Mouse (Mus musculus) heart, embryonic 16.5 days (tissue): ENCODE data around the gene 4930519G04Rik. TPM values are rescaled to one million over a fixed set of nuclear protein-coding genes. Genes with fewer than 3 reads are reported as not detected.

Experiments
- ATAC-seq: fragments of 200-750 bp; cut with Nextera tagmentation; replicated peaks from 2 replicates; pipeline ENCODE4 v1.8.0; 2017; ENCODE audit warnings: moderate number of reproducible peaks; ENCODE audit not compliant: insufficient read depth, low FRiP score; ENCODE audit errors: extremely low read depth
- H3K27ac ChIP-seq: fragments of 300-500 bp; sonication (generic); 2 replicates; pipeline ENCODE4 v1.5.1; 2014; ENCODE audit warnings: mild to moderate bottlenecking, low read length, control low read depth, moderate library complexity
- H3K27me3 ChIP-seq: fragments of 300-500 bp; sonication (generic); 2 replicates; pipeline ENCODE4 v1.6.1; 2014; ENCODE audit warnings: low read length, mixed read lengths; ENCODE audit not compliant: control insufficient read depth, insufficient read depth
- H3K36me3 ChIP-seq: fragments of 300-500 bp; sonication (generic); 2 replicates; pipeline ENCODE4 v1.6.1; 2014; ENCODE audit not compliant: control insufficient read depth, insufficient read depth
- H3K4me1 ChIP-seq: fragments of 300-500 bp; sonication (generic); 2 replicates; pipeline ENCODE4 v1.6.1; 2014; ENCODE audit warnings: low read length, mixed read lengths; ENCODE audit not compliant: control insufficient read depth, insufficient read depth
- H3K4me2 ChIP-seq: fragments of 300-500 bp; sonication (generic); 2 replicates; pipeline ENCODE4 v1.6.1; 2014; ENCODE audit warnings: low read depth, mild to moderate bottlenecking, control low read depth, low read length
- H3K4me3 ChIP-seq: fragments of 300-500 bp; sonication (generic); 2 replicates; pipeline ENCODE4 v1.5.1; 2014; ENCODE audit warnings: mild to moderate bottlenecking, control low read depth, low read length
- H3K9ac ChIP-seq: fragments of 300-500 bp; sonication (generic); 2 replicates; pipeline ENCODE4 v1.6.1; 2014; ENCODE audit warnings: low read length, control low read depth
- H3K9me3 ChIP-seq: fragments of 300-500 bp; sonication (generic); replicated peaks from 2 replicates; pipeline ENCODE4 v1.6.1; 2016; ENCODE audit warnings: low read length; ENCODE audit not compliant: control insufficient read depth
- WGBS: fragments of 180-500 bp; shearing (Covaris S2); extraction: QIAGEN DNeasy Blood & Tissue Kit; methylation state at CpG from one replicate; pipeline ENCODE4 v1.1.7; 2014; 5-methylcytosine and 5-hydroxymethylcytosine counted together
- polyA plus RNA-seq: library from polyadenylated mRNA; unstranded; fragments of >200 nt; fragmentation: Nextera tagmentation; extraction: Ambion mirVana; gene quantifications from 2 replicates; pipeline ENCODE4 v1.2.1, GENCODE M21; 2015

4930519G04Rik gene
- polyA plus RNA-seq, 1 experiment from 2014 or later, result not detected

DNA sequence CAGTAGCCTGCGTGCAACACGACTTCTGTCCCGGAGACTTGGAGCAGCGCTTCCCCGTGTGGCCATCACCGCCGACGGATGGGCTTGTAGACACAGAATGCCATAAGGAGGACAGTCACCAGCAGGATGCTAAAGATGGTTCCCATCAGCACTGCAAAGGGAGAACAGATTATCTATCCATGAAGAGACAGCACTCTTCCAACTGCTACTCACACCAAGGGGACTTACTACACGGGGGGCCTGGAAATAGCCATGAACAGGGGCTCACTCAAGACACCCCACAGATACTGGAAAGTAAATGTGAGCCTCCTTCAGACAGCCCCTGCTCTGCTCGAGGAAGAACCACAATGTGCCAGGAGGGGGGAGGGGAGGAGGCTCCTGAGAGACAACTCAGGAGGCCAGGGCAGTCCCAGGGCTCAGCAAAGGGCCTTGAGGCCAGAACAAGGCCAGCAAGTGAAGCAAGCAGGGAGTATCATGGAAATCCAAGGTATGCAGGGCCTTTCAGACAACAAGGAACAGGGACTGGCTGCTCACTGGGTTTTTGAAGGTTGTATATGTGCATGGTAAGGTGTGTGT is 44.2 kb upstream of the 4930519G04Rik start:
- Histone ChIP-seq H3K9me3 (no peaks in the 10 kb centered on the region), H3K4me3 (no peak overlapping the region), H3K4me1 (peaks cover 29% of the 10 kb centered on the region), H3K27me3 (no peaks in the 10 kb centered on the region), H3K27ac (no peak overlapping the region), H3K9ac (no peak overlapping the region), H3K36me3 (peaks cover 4% of the 10 kb centered on the region), H3K4me2 (no peak overlapping the region)
- WGBS, result 78% methylated on average over 10 of the region's 10 CpGs
- ATAC-seq, result no peak

DNA sequence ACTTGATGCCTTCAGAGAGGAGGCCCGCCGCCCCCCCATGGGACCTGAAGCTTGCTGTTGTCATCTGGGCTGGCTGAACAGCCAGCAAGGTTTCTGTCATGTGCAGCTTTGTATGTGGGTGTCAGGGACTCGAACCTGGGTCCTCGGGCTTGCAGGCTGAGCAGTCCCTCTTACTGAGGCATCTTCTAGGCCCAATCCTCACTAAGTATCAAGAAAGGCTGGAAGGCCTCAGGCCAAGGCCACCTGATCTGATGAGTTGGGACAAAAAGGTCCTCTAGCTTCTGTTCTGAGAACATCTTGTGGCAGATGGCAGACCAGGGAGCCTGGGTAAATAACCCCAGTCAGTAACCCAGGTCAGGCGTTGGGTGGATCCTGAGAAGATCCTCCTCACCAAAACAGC is 43.6 kb upstream of the 4930519G04Rik start:
- H3K27ac ChIP-seq, result no peak overlapping the region
- no peak overlapping the region for H3K4me3 ChIP-seq
- 83% methylated on average over 5 of the region's 5 CpGs for WGBS
- H3K4me1 ChIP-seq, result peaks cover 29% of the 10 kb centered on the region
- no peak overlapping the region for H3K4me2 ChIP-seq
- no peak for ATAC-seq
- no peak overlapping the region for H3K9ac ChIP-seq
- no peaks in the 10 kb centered on the region for H3K36me3 ChIP-seq
- H3K9me3 ChIP-seq, result no peaks in the 10 kb centered on the region
- H3K27me3 ChIP-seq, result no peaks in the 10 kb centered on the region

DNA sequence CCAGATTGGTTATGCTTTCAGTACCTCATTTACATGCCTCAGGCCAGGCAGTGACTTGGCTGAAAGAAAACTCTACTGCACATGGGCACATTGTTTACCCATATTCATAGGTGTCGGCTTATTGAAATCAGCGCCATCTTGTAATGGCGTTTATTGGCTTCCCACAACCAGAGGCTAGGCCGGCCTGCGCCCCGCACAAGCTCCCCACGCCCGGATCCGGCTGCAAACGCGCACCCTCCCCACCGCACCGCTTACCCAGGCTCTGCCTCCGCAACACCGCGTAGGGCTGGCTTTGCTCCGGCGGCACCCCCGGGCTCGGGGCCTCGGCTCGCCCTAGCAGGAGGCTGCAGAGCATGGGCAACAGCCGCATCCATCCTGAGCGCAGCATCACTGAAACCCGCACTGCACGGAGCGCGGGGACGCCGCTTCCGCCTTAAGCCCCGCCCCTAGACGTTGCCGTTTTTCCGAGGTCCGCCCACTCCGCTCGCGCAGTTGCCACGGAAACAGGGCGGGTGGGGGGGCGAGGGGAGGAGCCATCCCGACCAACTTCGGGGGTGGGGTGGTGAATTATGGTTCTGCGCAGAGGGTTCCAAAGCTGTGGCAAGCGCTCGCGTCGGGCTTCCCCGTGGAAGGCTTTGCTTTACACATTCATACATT is 39.8 kb upstream of the 4930519G04Rik start:
- H3K9ac ChIP-seq, result peak overlapping the region; percentile 90

DNA sequence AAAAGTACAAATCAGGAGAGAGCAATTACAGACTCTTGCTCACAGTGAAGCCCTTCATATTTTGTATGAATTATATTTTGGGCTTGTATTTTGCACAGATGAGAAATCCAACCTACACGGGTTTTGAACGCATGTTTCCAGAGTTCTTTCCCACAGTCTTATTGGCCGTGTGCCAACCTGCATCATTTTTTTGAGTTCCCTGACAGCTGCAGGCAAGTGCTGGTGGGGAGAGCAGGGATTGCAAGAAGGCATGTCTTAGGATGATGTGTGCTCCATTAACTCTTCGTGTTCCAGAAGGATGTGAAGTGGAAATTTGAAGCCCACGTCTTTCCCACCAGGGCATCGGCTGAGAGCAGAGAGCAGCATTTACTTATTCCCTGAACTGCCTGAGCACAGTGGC is 36.9 kb upstream of the 4930519G04Rik start:
- peaks cover 2% of the 10 kb centered on the region; the same call in 1 of the 2 replicates for H3K9me3 ChIP-seq
- no peak overlapping the region for H3K27ac ChIP-seq
- H3K4me1 ChIP-seq, result peaks cover 3% of the 10 kb centered on the region; the same call in 1 of the 2 replicates
- no peaks in the 10 kb centered on the region for H3K27me3 ChIP-seq
- H3K4me2 ChIP-seq, result no peak overlapping the region
- H3K4me3 ChIP-seq, result no peak overlapping the region
- no peak overlapping the region for H3K9ac ChIP-seq
- ATAC-seq, result no peak
- H3K36me3 ChIP-seq, result 0 out of 2 replicates have a peak, but pooled peaks cover 3% of the 10 kb centered on the region
- WGBS, result 74% methylated on average over 6 of the region's 6 CpGs

More for the DNA sequence above, 39.8 kb upstream of the 4930519G04Rik start:
- Histone ChIP-seq H3K9me3 (no peaks in the 10 kb centered on the region), H3K36me3 (no peaks in the 10 kb centered on the region), H3K27me3 (no peaks in the 10 kb centered on the region), H3K27ac (peak overlapping the region; percentile 79), H3K4me2 (peak overlapping the region; percentile 76), H3K4me3 (peak overlapping the region; percentile 99), H3K4me1 (peaks cover 3% of the 10 kb centered on the region)
- under 1% methylated on average over 50 of the region's 50 CpGs for WGBS
- ATAC-seq, result peak; percentile 90

DNA sequence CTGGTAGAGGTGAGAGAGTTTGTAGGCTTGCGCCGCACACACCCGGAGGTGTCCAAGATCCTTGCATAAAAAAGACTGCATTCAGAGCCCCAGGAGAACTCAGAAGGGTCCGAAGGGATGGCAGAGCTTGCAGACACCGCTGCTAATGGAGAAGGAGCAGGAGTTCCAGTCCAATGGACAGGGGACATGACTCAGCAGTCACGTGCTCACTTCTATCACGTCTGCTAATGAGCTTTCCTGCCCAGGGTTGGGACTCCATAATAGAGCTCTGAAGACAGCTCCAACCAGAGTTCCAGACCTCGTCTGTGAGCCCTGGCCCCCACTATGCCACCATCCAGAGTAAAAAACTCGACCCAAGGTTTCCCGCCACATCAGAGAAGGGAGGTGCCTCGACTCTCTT is 35.3 kb upstream of the 4930519G04Rik start:
- H3K4me2 ChIP-seq, result no peak overlapping the region
- no peak overlapping the region for H3K27ac ChIP-seq
- no peak for ATAC-seq
- H3K27me3 ChIP-seq, result no peaks in the 10 kb centered on the region
- peaks cover 4% of the 10 kb centered on the region; the same call in 1 of the 2 replicates for H3K9me3 ChIP-seq
- WGBS, result 74% methylated on average over 11 of the region's 11 CpGs
- H3K4me1 ChIP-seq, result no peaks in the 10 kb centered on the region; the same call in 1 of the 2 replicates
- H3K4me3 ChIP-seq, result no peak overlapping the region
- H3K36me3 ChIP-seq, result 0 out of 2 replicates have a peak, but pooled peaks cover 3% of the 10 kb centered on the region
- no peak overlapping the region for H3K9ac ChIP-seq

DNA sequence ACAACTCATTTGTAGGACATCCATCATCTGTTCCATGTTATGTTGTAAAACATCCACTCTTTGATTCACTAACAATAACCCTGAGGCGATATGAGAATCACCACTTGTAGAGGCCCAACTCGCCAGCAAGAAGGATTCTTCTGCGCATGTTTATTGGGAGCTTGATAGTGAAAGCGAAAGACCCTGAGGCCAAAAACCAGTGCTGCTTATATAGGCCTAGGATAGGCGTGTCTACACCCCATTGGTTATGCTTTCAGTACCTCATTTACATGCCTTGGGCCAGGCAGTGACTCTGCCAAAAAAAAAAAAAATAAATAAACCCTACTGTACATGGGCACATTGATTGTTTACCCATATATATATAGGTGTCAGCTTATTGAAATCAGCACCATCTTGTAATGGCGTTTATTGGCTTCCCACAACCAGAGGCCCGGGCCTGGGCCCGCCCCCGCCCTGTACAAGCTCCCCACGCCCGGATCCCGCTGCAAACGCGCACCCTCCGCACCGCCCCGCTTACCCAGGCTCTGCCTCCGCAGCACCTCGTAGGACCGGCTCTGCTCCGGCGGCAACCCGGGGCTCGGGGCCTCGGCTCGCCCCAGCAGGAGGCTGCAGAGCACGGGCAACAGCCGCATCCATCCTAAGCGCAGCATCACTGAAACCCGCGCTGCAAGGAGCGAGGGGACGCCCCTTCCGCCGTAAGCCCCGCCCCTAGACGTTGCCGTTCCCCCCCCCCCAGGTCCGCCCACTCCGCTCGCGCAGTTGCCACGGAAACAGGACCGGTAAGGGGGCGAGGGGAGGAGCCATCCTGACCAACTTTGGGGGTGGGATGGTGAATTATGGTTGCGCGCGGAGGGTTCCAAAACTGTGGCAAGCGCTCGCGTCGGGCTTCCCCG is 30.4 kb upstream of the 4930519G04Rik start, which contains the start of gene 1500011B03Rik:
1500011B03Rik (minus strand) TSS at position 673 of the 893 bp plus-strand sequence.
- H3K9me3 ChIP-seq, result peaks cover 4% of the 10 kb centered on the region; the same call in 1 of the 2 replicates
- H3K27ac ChIP-seq, result peak within 1 kb of the TSS; percentile 58
- ATAC-seq, result peak; percentile 81
- H3K4me2 ChIP-seq, result peak within 1 kb of the TSS; percentile 70
- 9% methylated on average over 53 of the region's 53 CpGs for WGBS
- peaks cover 3% of the 10 kb centered on the region; the same call in 1 of the 2 replicates for H3K4me1 ChIP-seq
- peak within 1 kb of the TSS; percentile 68 for H3K4me3 ChIP-seq
- peak within 1 kb of the TSS; percentile 64 for H3K9ac ChIP-seq
- H3K36me3 ChIP-seq, result 0 out of 2 replicates have a peak, but pooled peaks cover 3% of the 10 kb centered on the region
- H3K27me3 ChIP-seq, result no peaks in the 10 kb centered on the region

DNA sequence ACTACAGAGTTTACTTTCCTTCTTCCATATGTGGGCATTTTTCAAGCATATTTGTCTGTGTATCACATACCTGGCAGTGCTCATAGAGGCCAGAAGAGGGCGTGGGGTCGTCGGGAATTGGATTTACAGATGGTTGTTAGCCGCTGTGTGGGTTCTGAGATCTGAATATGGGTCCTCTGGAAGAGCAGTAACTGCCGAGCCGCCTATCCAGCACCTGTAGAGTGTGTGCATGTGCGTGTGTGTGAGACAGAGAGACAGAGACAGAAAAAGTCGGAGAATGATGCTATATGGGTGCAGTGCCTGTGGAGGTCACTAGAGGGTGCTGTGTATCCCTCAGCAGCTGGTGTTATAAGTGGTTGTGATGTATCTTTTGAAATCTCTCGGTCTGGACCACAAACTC is 29.3 kb upstream of the 4930519G04Rik start:
- H3K4me3 ChIP-seq, result no peak overlapping the region
- no peak for ATAC-seq

DNA sequence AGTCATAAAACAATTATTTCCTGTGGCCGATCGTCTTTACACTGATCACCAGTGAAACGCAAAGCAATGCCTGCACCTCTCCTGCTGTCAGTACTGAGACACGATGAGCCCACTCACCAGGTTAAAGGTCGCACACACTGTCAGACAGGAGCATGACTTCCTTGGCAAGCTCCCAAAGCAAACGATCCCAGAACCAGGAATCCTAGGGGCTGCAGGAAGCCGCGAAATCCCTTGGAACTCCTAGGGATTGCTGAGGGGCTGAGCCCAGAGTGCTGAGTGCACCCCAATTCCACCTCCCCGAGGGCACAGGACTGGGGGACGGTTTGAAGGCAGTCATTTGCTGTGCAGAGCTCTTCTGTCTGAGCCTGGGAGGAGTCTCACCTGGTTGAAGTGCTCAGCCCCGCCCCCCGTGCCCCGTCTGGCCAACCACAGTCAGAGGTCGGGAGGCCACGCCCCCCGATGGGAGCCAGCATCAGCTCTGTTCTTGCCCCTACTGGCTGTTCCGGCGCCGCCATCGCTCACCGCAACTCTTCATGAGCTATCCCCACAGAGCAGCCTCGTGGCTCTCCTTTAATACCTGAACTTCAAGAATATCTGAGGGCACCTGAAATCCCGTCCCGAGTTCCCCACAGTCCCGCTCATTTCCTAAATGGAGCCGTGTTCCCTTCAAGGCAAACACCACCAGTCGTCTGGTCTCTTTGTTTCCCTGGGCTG is 27.3 kb upstream of the 4930519G04Rik start:
- peaks cover 3% of the 10 kb centered on the region; the same call in 1 of the 2 replicates for H3K4me1 ChIP-seq
- peak; percentile 78 for ATAC-seq

More for the DNA sequence above, 29.3 kb upstream of the 4930519G04Rik start:
- Histone ChIP-seq H3K27ac (no peak overlapping the region), H3K4me1 (peaks cover 3% of the 10 kb centered on the region; the same call in 1 of the 2 replicates), H3K9me3 (peaks cover 4% of the 10 kb centered on the region; the same call in 1 of the 2 replicates), H3K36me3 (0 out of 2 replicates have a peak, but pooled peaks cover 3% of the 10 kb centered on the region), H3K4me2 (peak overlapping the region; percentile 37), H3K27me3 (no peaks in the 10 kb centered on the region), H3K9ac (no peak overlapping the region)
- 19% methylated on average over 9 of the region's 9 CpGs for WGBS

More for the DNA sequence above, 27.3 kb upstream of the 4930519G04Rik start:
- Histone ChIP-seq H3K4me2 (peak overlapping the region; percentile 80), H3K9ac (peak overlapping the region; percentile 51), H3K27me3 (no peaks in the 10 kb centered on the region), H3K9me3 (peaks cover 4% of the 10 kb centered on the region; the same call in 1 of the 2 replicates), H3K36me3 (0 out of 2 replicates have a peak, but pooled peaks cover 3% of the 10 kb centered on the region), H3K4me3 (peak overlapping the region; percentile 49), H3K27ac (no peak overlapping the region)
- 7% methylated on average over 27 of the region's 27 CpGs for WGBS
